Mouse (Mus musculus): Measurements from ENCODE around the gene Anln. TPM values are rescaled to one million over a fixed set of nuclear protein-coding genes. Genes with fewer than 3 reads are reported as not detected.
A peak's percentile ranks its signal among the peaks of the same experiment; 100 is the strongest.

Anln gene
- polyA plus RNA-seq, 1 experiment from 2014 or later: 43.2 TPM

GRCm38 (mm10) chr9:22306726-22307125, 82.3 kb downstream of the Anln start:
- Histone ChIP-seq H3K36me3 (ENCODE audit: control insufficient read depth, insufficient read depth, low read length) (peaks cover 14% of the 10 kb centered on the region), H3K9ac (ENCODE audit: low read length) (peak overlapping the region; percentile 100), H3K27me3 (ENCODE audit: control insufficient read depth, insufficient read depth, low read length) (no peaks in the 10 kb centered on the region), H3K4me2 (ENCODE audit: low read depth) (peak overlapping the region; percentile 88), H3K4me1 (ENCODE audit: control insufficient read depth, insufficient read depth, low read length) (no peaks in the 10 kb centered on the region), H3K9me3 (ENCODE audit: control insufficient read depth, low read length) (no peaks in the 10 kb centered on the region), H3K27ac (ENCODE audit: low read depth, low read length) (peak overlapping the region; percentile 79; the same call in 1 of the 2 replicates), H3K4me3 (ENCODE audit: low read depth, low read length) (peak overlapping the region; percentile 93)
- DNase-seq (ENCODE audit: low spot score) (peak; percentile 30), ATAC-seq (ENCODE audit: insufficient read depth, low FRiP score, low TSS enrichment) (no peak)
- WGBS: 16% methylated on average over 6 of the region's 6 CpGs

GRCm38 (mm10) chr9:22302199-22302598, 86.8 kb downstream of the Anln start:
- WGBS: 95% methylated on average over 1 of the region's 1 CpGs
- no peaks in the 10 kb centered on the region for H3K27me3 ChIP-seq (ENCODE audit: control insufficient read depth, insufficient read depth, low read length)
- H3K9me3 ChIP-seq (ENCODE audit: control insufficient read depth, low read length): no peaks in the 10 kb centered on the region
- H3K4me2 ChIP-seq (ENCODE audit: low read depth): no peak overlapping the region
- no peak overlapping the region for H3K9ac ChIP-seq (ENCODE audit: low read length)
- peaks cover 28% of the 10 kb centered on the region for H3K36me3 ChIP-seq (ENCODE audit: control insufficient read depth, insufficient read depth, low read length)
- H3K4me3 ChIP-seq (ENCODE audit: low read depth, low read length): no peak overlapping the region
- H3K27ac ChIP-seq (ENCODE audit: low read depth, low read length): no peak overlapping the region
- ATAC-seq (ENCODE audit: insufficient read depth, low FRiP score, low TSS enrichment): no peak
- H3K4me1 ChIP-seq (ENCODE audit: control insufficient read depth, insufficient read depth, low read length): no peaks in the 10 kb centered on the region
- DNase-seq (ENCODE audit: low spot score): no peak

Other genes starting within 250 kb of the Anln start
- gene Pigyl, start 232.3 kb downstream of the Anln start, polyA plus RNA-seq (2014; fragmentation: Nextera tagmentation; extraction: Ambion mirVana): 59.6 and 59.7 TPM in 2 replicates
- 0.15 and 0.24 TPM in 2 replicates for gene Zfp872, start 201.1 kb downstream of the Anln start, polyA plus RNA-seq (2014; fragmentation: Nextera tagmentation; extraction: Ambion mirVana)
- gene Zfp809, start 163.5 kb downstream of the Anln start, polyA plus RNA-seq (2014; fragmentation: Nextera tagmentation; extraction: Ambion mirVana): 11.7 and 12.3 TPM in 2 replicates
- gene Zfp599, start 129.3 kb downstream of the Anln start, polyA plus RNA-seq (2014; fragmentation: Nextera tagmentation; extraction: Ambion mirVana): 6.4 and 6.7 TPM in 2 replicates
- 28.1 and 30.1 TPM in 2 replicates for gene Zfp810, start 81.5 kb downstream of the Anln start, polyA plus RNA-seq (2014; fragmentation: Nextera tagmentation; extraction: Ambion mirVana)
- 8.3 and 10.6 TPM in 2 replicates for gene 9530077C05Rik, start 22.3 kb upstream of the Anln start, polyA plus RNA-seq (2014; fragmentation: Nextera tagmentation; extraction: Ambion mirVana)
- gene Gm17545, start 65.1 kb upstream of the Anln start, polyA plus RNA-seq (2014; fragmentation: Nextera tagmentation; extraction: Ambion mirVana): not detected in 2 replicates
- gene Rp9, start 80.6 kb upstream of the Anln start, polyA plus RNA-seq (2014; fragmentation: Nextera tagmentation; extraction: Ambion mirVana): 46.6 and 48.1 TPM in 2 replicates
- gene Bbs9, start 86.5 kb upstream of the Anln start, polyA plus RNA-seq (2014; fragmentation: Nextera tagmentation; extraction: Ambion mirVana): 14.0 and 16.9 TPM in 2 replicates

Data from neural tube, embryonic 11.5 days (tissue).